Mouse (Mus musculus) lung, postnatal 10 days (tissue): ENCODE measurements at regions not wholly inside any gene's neighbourhood (a gene's known extent, or its start where the extent isn't known, plus 50 kb on each side); places are given as distances from the start of the nearest gene placed in this dataset.

Experiments
- DNase-seq: peaks from one replicate; pipeline ENCODE4 v3.0.0; 2021

- no peak for DNase-seq
These were observed 179.1 kb upstream of the Nckap5 start for GRCm38 (mm10) chr1:127009699-127010098.

- no peak for DNase-seq
These were observed 171.1 kb upstream of the Nckap5 start for GRCm38 (mm10) chr1:127001700-127002099.

- DNase-seq, result peak; percentile 60
These were observed 162.6 kb upstream of the Nckap5 start for GRCm38 (mm10) chr1:126993061-126993640.

GRCm38 (mm10) chr1:126992441-126992840 is 161.8 kb upstream of the Nckap5 start:
- DNase-seq, result no peak

GRCm38 (mm10) chr1:126982805-126983204 is 152.2 kb upstream of the Nckap5 start:
- DNase-seq, result no peak

- DNase-seq, result no peak
These were observed 149.7 kb upstream of the Nckap5 start for GRCm38 (mm10) chr1:126980311-126980710.

- no peak for DNase-seq
These were observed 143.3 kb upstream of the Nckap5 start for GRCm38 (mm10) chr1:126973871-126974270.

- no peak for DNase-seq
These were observed 141.3 kb upstream of the Nckap5 start for GRCm38 (mm10) chr1:126971777-126972421.

GRCm38 (mm10) chr1:126971118-126971517 is 140.5 kb upstream of the Nckap5 start:
- no peak for DNase-seq

GRCm38 (mm10) chr1:126966394-126966793 is 135.8 kb upstream of the Nckap5 start:
- DNase-seq, result no peak

- no peak for DNase-seq
These were observed 125.5 kb upstream of the Nckap5 start for GRCm38 (mm10) chr1:126955839-126956720.

GRCm38 (mm10) chr1:126947860-126948259 is 117.3 kb upstream of the Nckap5 start:
- no peak for DNase-seq

GRCm38 (mm10) chr1:126932658-126933057 is 102.1 kb upstream of the Nckap5 start:
- DNase-seq, result no peak

GRCm38 (mm10) chr1:126931754-126932153 is 101.2 kb upstream of the Nckap5 start:
- DNase-seq, result peak; percentile 87

- no peak for DNase-seq
These were observed 100.5 kb upstream of the Nckap5 start for GRCm38 (mm10) chr1:126931093-126931492.

GRCm38 (mm10) chr1:126930611-126931010 is 100.0 kb upstream of the Nckap5 start:
- DNase-seq, result no peak

GRCm38 (mm10) chr1:126929666-126930065 is 99.1 kb upstream of the Nckap5 start:
- peak; percentile 48 for DNase-seq

GRCm38 (mm10) chr1:126928186-126928585 is 97.6 kb upstream of the Nckap5 start:
- DNase-seq, result peak; percentile 71

GRCm38 (mm10) chr1:126925150-126926035 is 94.8 kb upstream of the Nckap5 start:
- DNase-seq, result peak; percentile 84

- no peak for DNase-seq
These were observed 93.4 kb upstream of the Nckap5 start for GRCm38 (mm10) chr1:126923981-126924380.

GRCm38 (mm10) chr1:126922231-126922630 is 91.6 kb upstream of the Nckap5 start:
- DNase-seq, result no peak

- no peak for DNase-seq
These were observed 88.3 kb upstream of the Nckap5 start for GRCm38 (mm10) chr1:126918876-126919275.

GRCm38 (mm10) chr1:126917872-126918271 is 87.3 kb upstream of the Nckap5 start:
- no peak for DNase-seq
